In the genomic region with DNA sequence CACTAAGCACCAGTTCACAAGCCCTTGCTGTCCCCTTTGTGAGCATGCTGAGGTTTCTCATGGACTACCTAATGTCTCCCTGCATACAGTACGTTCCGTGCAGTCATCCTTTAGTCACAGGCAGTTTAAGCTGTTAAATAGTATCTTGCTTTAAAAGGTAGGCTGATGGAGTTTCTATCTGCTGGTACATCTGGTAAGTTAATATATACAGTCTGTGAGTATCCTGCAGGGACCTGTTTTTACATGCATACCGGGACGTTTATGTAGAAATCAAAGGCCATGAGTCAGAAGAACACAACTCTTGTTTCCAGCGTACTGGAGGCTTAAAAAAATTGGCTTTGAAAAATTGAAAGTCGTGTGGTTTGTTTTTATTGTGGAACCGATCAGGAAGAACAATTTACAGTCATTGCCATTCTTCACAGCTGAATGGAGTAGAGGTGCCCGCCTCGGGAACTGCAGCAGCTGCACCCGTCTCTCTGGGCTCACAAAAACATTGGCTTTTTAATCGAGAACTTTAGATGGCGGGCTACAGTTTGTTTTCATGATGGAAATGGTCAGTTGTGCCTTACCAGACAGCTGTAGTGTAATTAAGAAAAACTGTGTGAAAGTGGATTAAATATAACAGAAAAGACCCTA, we compare ENCODE assay signal across 13 mouse cellular contexts.
DNase-seq lines count a peak whose midpoint lies in the region; ATAC-seq and TF ChIP-seq lines count a peak whose summit lies in the region.
"Had no signal": no experiment of that assay in that cellular context is flagged by ENCODE, and none has a peak within 500 bp of the region (broad histone marks: within the 10 kb centered on the region; RNA-seq: fewer than 3 reads in every experiment).

No protein-coding gene starts in this region.

- TF ChIP-seq CTCF in Patski (IDR thresholded peaks at IDR 0.05): no peak
- no peak for TF ChIP-seq CTCF in forebrain, postnatal 0 days (IDR thresholded peaks at IDR 0.05; ENCODE audit: low read depth)

- WGBS in kidney, embryonic 16.5 days: 18% methylated on average over 12 of the region's 12 CpGs
- WGBS in forebrain, postnatal 0 days: 19% methylated on average over 12 of the region's 12 CpGs
- 15% methylated on average over 12 of the region's 12 CpGs for WGBS in midbrain, embryonic 15.5 days
- 79% methylated on average over 12 of the region's 12 CpGs for WGBS in heart, embryonic 12.5 days

- no peak overlapping the region for H3K9ac ChIP-seq in kidney, embryonic 16.5 days (replicated peaks; ENCODE audit: low read length)
- peak overlapping the region; percentile 14; the same call in 1 of the 2 replicates for H3K9ac ChIP-seq in forebrain, postnatal 0 days
- H3K9ac ChIP-seq in midbrain, embryonic 15.5 days: no peak overlapping the region; the same call in 1 of the 2 replicates
- no peak overlapping the region for H3K9ac ChIP-seq in heart, embryonic 12.5 days

- H3K4me3 ChIP-seq in kidney, embryonic 16.5 days (ENCODE audit: low read length): peak overlapping the region; percentile 26
- no peak overlapping the region for H3K4me3 ChIP-seq in forebrain, postnatal 0 days (ENCODE audit: low read depth, low read length)
- no peak overlapping the region for H3K4me3 ChIP-seq in midbrain, embryonic 15.5 days
- no peak overlapping the region for H3K4me3 ChIP-seq in heart, embryonic 12.5 days

- H3K27ac ChIP-seq in kidney, embryonic 16.5 days (ENCODE audit: low read length): peak overlapping the region; percentile 73
- no peak overlapping the region for H3K27ac ChIP-seq in forebrain, postnatal 0 days (ENCODE audit: low read depth, low read length)
- peak overlapping the region; percentile 17; the same call in 1 of the 2 replicates for H3K27ac ChIP-seq in midbrain, embryonic 15.5 days
- no peak overlapping the region for H3K27ac ChIP-seq in heart, embryonic 12.5 days (ENCODE audit: poor library complexity, severe bottlenecking)

- H3K27me3 ChIP-seq in kidney, embryonic 16.5 days (ENCODE audit: insufficient read depth, low read length): no peaks in the 10 kb centered on the region
- H3K27me3 ChIP-seq in Patski: no peaks in the 10 kb centered on the region
- no peaks in the 10 kb centered on the region for H3K27me3 ChIP-seq in forebrain, postnatal 0 days (ENCODE audit: insufficient read depth, low read length)
- H3K27me3 ChIP-seq in midbrain, embryonic 15.5 days (replicated peaks): no peaks in the 10 kb centered on the region
- no peaks in the 10 kb centered on the region for H3K27me3 ChIP-seq in heart, embryonic 12.5 days (replicated peaks)

- POLR2A ChIA-PET in Patski (lab: Charles Lee): no interaction called here

- H3K4me1 ChIP-seq in kidney, embryonic 16.5 days (ENCODE audit: insufficient read depth, low read length): peaks cover 16% of the 10 kb centered on the region
- H3K4me1 ChIP-seq in forebrain, postnatal 0 days (ENCODE audit: insufficient read depth): peaks cover 11% of the 10 kb centered on the region; the same call in 1 of the 2 replicates
- peaks cover 25% of the 10 kb centered on the region for H3K4me1 ChIP-seq in midbrain, embryonic 15.5 days
- H3K4me1 ChIP-seq in heart, embryonic 12.5 days (replicated peaks): no peaks in the 10 kb centered on the region; the same call in 1 of the 2 replicates

- no peaks in the 10 kb centered on the region for H3K36me3 ChIP-seq in kidney, embryonic 16.5 days (ENCODE audit: insufficient read depth, low read length)
- H3K36me3 ChIP-seq in forebrain, postnatal 0 days (ENCODE audit: insufficient read depth): no peaks in the 10 kb centered on the region
- H3K36me3 ChIP-seq in midbrain, embryonic 15.5 days (replicated peaks): no peaks in the 10 kb centered on the region
- no peaks in the 10 kb centered on the region for H3K36me3 ChIP-seq in heart, embryonic 12.5 days

- H3K9me3 ChIP-seq in kidney, embryonic 16.5 days (ENCODE audit: low read length): no peaks in the 10 kb centered on the region
- no peaks in the 10 kb centered on the region for H3K9me3 ChIP-seq in forebrain, postnatal 0 days (ENCODE audit: low read length)
- no peaks in the 10 kb centered on the region for H3K9me3 ChIP-seq in midbrain, embryonic 15.5 days
- no peaks in the 10 kb centered on the region for H3K9me3 ChIP-seq in heart, embryonic 12.5 days (replicated peaks)

- H3K4me2 ChIP-seq in kidney, embryonic 16.5 days (replicated peaks; ENCODE audit: low read depth, low read length): peak overlapping the region; percentile 45
- H3K4me2 ChIP-seq in forebrain, postnatal 0 days (ENCODE audit: low read depth): peak overlapping the region; percentile 24; the same call in 1 of the 2 replicates
- peak overlapping the region; percentile 24 for H3K4me2 ChIP-seq in midbrain, embryonic 15.5 days
- no peak overlapping the region for H3K4me2 ChIP-seq in heart, embryonic 12.5 days

- peak; percentile 81 for ATAC-seq in kidney, embryonic 16.5 days (ENCODE audit: low FRiP score, low TSS enrichment)
- ATAC-seq in Patski: peak; percentile 81
- ATAC-seq in forebrain, postnatal 0 days: peak; percentile 75
- ATAC-seq in midbrain, embryonic 15.5 days (replicated peaks): peak; percentile 64
- no peak for ATAC-seq in heart, embryonic 12.5 days (ENCODE audit: insufficient number of reproducible peaks, low FRiP score)

- intact Hi-C loops in heart, postnatal 14 days (cut with DNase I): loop anchor here (5.0 kb wide), 1 partner anchor 160 kb away; no protein-coding TSS in a partner anchor

- in situ Hi-C loops in Patski (cut with MboI; ENCODE audit: low pct_unique_long_range_greater_than_20kb): no loop called here

- DNase-seq in kidney, postnatal 36 days: no peak
- DNase-seq in Patski (ENCODE audit: low read depth, low spot score): peak; percentile 33
- DNase-seq in forebrain, postnatal 0 days: no peak
- no peak for DNase-seq in heart, postnatal 14 days
- DNase-seq in layer of hippocampus, adult 9-10 months (ENCODE audit: low spot score): no peak
- DNase-seq: adrenal gland, postnatal 10 days; cerebellum, adult 9-11 months; gastrocnemius, postnatal 10 days; liver; lung, postnatal 4 days had no signal

- CTCF ChIA-PET in Patski (lab: Charles Lee): interaction anchor here (1.0 kb wide), 2 partner anchors 14 to 77 kb away, joined by 3 read pairs; no protein-coding TSS in a partner anchor

Comparison
In these comparisons a context has a peak if more than half of its experiments do, and no peak if none do; other contexts are left out.
1. H3K27ac ChIP-seq: peak in kidney, embryonic 16.5 days (single experiment) and midbrain, embryonic 15.5 days (single experiment); none in forebrain, postnatal 0 days (single experiment) and heart, embryonic 12.5 days (single experiment).